Mouse (Mus musculus): ENCODE results near the gene Npvf. TPM values are rescaled to one million over a fixed set of nuclear protein-coding genes. Genes with fewer than 3 reads are reported as not detected.

The Npvf gene
- not detected for polyA plus RNA-seq (2015; fragmentation: Illumina TruSeq; extraction: RNeasy Lipid Tissue Mini Kit (QIAGEN cat#74804); ENCODE audit: insufficient read depth, low replicate concordance)

GRCm38 (mm10) chr6:50654356-50654755, at the start of gene Npvf:
Gene Npvf (minus strand): TSS chr6:50654439.

Other genes starting within 250 kb of the Npvf start
- gene Osbpl3, start 198.2 kb downstream of the Npvf start, polyA plus RNA-seq (2015; fragmentation: Illumina TruSeq; extraction: RNeasy Lipid Tissue Mini Kit (QIAGEN cat#74804); ENCODE audit: insufficient read depth, low replicate concordance), result 9.3 TPM
- gene Cycs, start 87.9 kb downstream of the Npvf start, polyA plus RNA-seq (2015; fragmentation: Illumina TruSeq; extraction: RNeasy Lipid Tissue Mini Kit (QIAGEN cat#74804); ENCODE audit: insufficient read depth, low replicate concordance), result 52.1 TPM
- gene 4921507P07Rik, start 57.8 kb downstream of the Npvf start, polyA plus RNA-seq (2015; fragmentation: Illumina TruSeq; extraction: RNeasy Lipid Tissue Mini Kit (QIAGEN cat#74804); ENCODE audit: insufficient read depth, low replicate concordance), result 1.2 TPM